Mouse (Mus musculus) G1E (cell line): ENCODE results near the gene Ireb2.

ENCODE experiments used
- CTCF ChIP-seq: IDR thresholded peaks from 2 replicates; pipeline ENCODE4 v1.5.1; 2012; ENCODE audit warnings: low read depth, low read length, inconsistent platforms, mixed read lengths
- GATA1 ChIP-seq: IDR thresholded peaks from 2 replicates; pipeline ENCODE4 v1.6.1; 2012; ENCODE audit warnings: borderline replicate concordance, low read length, inconsistent platforms, mixed read lengths
- GATA2 ChIP-seq: IDR thresholded peaks from 2 replicates; pipeline ENCODE4 v1.6.1; 2012; ENCODE audit warnings: low read depth, low read length, inconsistent platforms, borderline replicate concordance
- POLR2AphosphoS5 ChIP-seq: IDR thresholded peaks from 2 replicates; pipeline ENCODE4 v1.6.1; 2012; ENCODE audit warnings: low read depth, low read length, inconsistent platforms; ENCODE audit not compliant: insufficient replicate concordance
- TAL1 ChIP-seq: conservative IDR thresholded peaks from 2 replicates; pipeline ENCODE4 v1.6.1; 2012; ENCODE audit warnings: low read depth, low read length, inconsistent platforms, mixed read lengths

DNA sequence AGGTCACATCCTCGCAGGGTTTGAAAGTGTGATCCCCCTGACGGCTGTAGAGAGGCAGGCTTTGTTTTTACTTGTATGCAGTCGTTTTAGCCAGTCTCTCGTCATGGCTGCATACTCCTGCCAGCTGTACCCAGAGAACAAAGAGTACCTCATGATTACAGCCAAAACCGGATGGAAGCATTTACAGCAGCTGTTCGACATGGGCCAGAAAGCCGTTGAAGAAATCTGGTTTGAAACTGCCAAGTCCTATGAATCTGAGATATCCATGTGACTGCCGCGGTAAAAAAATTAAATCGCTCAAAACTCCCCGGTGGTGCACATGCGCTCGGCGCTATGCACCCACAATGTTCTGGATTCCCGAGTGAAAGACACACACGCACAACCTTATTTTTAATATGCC lies 82.7 kb downstream of the Ireb2 start:
- TF ChIP-seq CTCF (no peak), GATA1 (no peak), GATA2 (no peak), TAL1 (no peak), POLR2AphosphoS5 (no peak)
